Mouse (Mus musculus) heart, adult 2 months (tissue): ENCODE results near the gene Lect2. TPM values are rescaled to one million over a fixed set of nuclear protein-coding genes. Genes with fewer than 3 reads are reported as not detected.

Source experiments
- DNase-seq, 2 experiments: peaks; one replicate each; pipeline ENCODE4 v3.0.0; 2021
- H3K27ac ChIP-seq: fragments of 200-600 bp; 2 replicates; pipeline ENCODE4 v1.8.1; 2022
- H3K27me3 ChIP-seq: fragments of 200-500 bp; 2 replicates; pipeline ENCODE4 v1.6.1; 2012; ENCODE audit warnings: mild to moderate bottlenecking, low read length, inconsistent platforms, mixed read lengths; ENCODE audit not compliant: control insufficient read depth, insufficient read depth
- H3K36me3 ChIP-seq: fragments of 200-500 bp; 2 replicates; pipeline ENCODE4 v1.6.1; 2012; ENCODE audit warnings: low read length, inconsistent platforms; ENCODE audit not compliant: control insufficient read depth, insufficient read depth
- H3K4me1 ChIP-seq: fragments of 200-500 bp; 2 replicates; pipeline ENCODE4 v1.6.1; 2011; ENCODE audit warnings: low read length; ENCODE audit not compliant: control insufficient read depth, insufficient read depth
- H3K4me3 ChIP-seq: fragments of 200-600 bp; 2 replicates; pipeline ENCODE4 v1.8.1; 2022
- H3K79me2 ChIP-seq: fragments of 200-500 bp; replicated peaks from 2 replicates; pipeline ENCODE4 v1.6.1; 2012; ENCODE audit warnings: mild to moderate bottlenecking, inconsistent platforms, low read length, moderate library complexity, mixed read lengths; ENCODE audit not compliant: control insufficient read depth, insufficient read depth
- H3K9ac ChIP-seq: fragments of 200-500 bp; 2 replicates; pipeline ENCODE4 v1.6.1; 2012; ENCODE audit warnings: low read depth, mild to moderate bottlenecking, control low read depth, inconsistent platforms, low read length, mixed read lengths
- CTCF ChIP-seq: fragments of 200-600 bp; IDR thresholded peaks from 2 replicates; pipeline ENCODE4 v1.8.1; 2022; ENCODE audit warnings: antibody characterized with exemption, mild to moderate bottlenecking, moderate library complexity
- EP300 ChIP-seq: fragments of 200-500 bp; IDR thresholded peaks from 2 replicates; pipeline ENCODE4 v1.6.1; 2011; ENCODE audit warnings: low read depth, low read length, control low read depth; ENCODE audit not compliant: insufficient read depth
- POLR2A ChIP-seq: fragments of 200-500 bp; IDR thresholded peaks from 2 replicates; pipeline ENCODE4 v1.6.1; 2011; ENCODE audit warnings: mild to moderate bottlenecking, low read depth, low read length, control low read depth; ENCODE audit not compliant: insufficient read depth
- WGBS: fragments of 180-500 bp; shearing (Covaris S2); methylation state at CpG from one replicate; pipeline ENCODE4 v1.1.7; 2018; 5-methylcytosine and 5-hydroxymethylcytosine counted together
- intact Hi-C: fragments of 180-260 bp; cut with DNase I; formaldehyde crosslinking; loops from one replicate; pipeline ENCODE4 v1.15.1; 2025
- polyA plus RNA-seq: library from polyadenylated mRNA; depleted of rRNA; stranded (reverse); fragments of >200 nt; gene quantifications from 2 replicates; pipeline ENCODE4 v1.2.3, GENCODE M21; 2012
- total RNA-seq, 2 experiments: library from RNA; stranded (reverse); gene quantifications; 2 replicates each; pipeline ENCODE4 v1.2.3; 2021

Lect2 gene
- total and polyA plus RNA-seq, 3 experiments = not detected

DNA sequence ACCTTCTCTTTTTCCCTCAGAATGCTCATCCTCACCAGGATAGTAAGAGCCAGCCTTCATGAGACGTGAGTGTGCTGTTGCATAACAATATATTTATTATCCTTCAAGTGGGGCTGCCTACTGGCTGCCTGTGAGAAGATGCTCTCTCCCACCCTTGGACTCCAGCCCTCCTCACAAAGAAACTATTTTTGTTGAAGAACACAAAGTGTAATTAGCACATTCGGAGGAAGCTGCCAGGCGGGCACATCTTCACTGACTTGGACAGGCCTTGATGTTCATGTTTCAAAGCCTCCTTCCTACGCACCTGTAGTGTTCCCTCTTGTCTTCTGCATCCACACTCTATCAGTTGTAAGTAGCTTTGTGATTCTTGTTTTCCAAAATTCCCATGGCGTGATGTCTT lies 32.1 kb upstream of the Lect2 start:
- Histone ChIP-seq H3K9ac (no peak overlapping the region), H3K27me3 (no peaks in the 10 kb centered on the region), H3K4me3 (no peak overlapping the region), H3K27ac (no peak overlapping the region), H3K36me3 (no peaks in the 10 kb centered on the region), H3K4me1 (peaks cover 10% of the 10 kb centered on the region), H3K79me2 (no peaks in the 10 kb centered on the region)
- DNase-seq = no peak
- WGBS = 93% methylated on average over 5 of the region's 5 CpGs
- intact Hi-C loops = no loop called here
- no peak for TF ChIP-seq EP300

DNA sequence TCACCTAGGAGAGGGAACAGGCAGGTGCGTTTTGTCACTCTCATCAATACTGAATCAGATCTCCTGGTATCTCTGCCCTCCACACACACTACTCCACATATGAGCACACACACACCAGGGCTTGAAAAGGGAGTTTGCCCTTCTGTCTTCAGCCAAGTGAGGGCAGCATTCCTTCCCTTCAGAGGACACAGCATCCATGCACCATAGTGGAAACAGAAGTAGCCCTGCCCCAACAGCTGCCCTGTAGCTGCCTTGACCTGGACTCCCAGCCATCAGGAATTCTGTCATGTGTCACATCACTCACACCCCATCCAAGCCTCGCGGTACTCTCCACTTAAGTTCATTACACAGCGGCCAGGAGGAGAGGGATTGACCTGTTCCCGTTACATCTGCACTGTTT lies 29.8 kb upstream of the Lect2 start:
- H3K27ac ChIP-seq = no peak overlapping the region
- H3K36me3 ChIP-seq = no peaks in the 10 kb centered on the region
- WGBS = 76% methylated on average over 5 of the region's 5 CpGs
- no peaks in the 10 kb centered on the region for H3K79me2 ChIP-seq
- H3K4me1 ChIP-seq = peaks cover 13% of the 10 kb centered on the region
- intact Hi-C loops = no loop called here
- TF ChIP-seq POLR2A (no peak), EP300 (no peak), CTCF (peak; percentile 42)
- H3K9ac ChIP-seq = no peak overlapping the region
- H3K4me3 ChIP-seq = no peak overlapping the region
- DNase-seq = no peak
- H3K27me3 ChIP-seq = no peaks in the 10 kb centered on the region

DNA sequence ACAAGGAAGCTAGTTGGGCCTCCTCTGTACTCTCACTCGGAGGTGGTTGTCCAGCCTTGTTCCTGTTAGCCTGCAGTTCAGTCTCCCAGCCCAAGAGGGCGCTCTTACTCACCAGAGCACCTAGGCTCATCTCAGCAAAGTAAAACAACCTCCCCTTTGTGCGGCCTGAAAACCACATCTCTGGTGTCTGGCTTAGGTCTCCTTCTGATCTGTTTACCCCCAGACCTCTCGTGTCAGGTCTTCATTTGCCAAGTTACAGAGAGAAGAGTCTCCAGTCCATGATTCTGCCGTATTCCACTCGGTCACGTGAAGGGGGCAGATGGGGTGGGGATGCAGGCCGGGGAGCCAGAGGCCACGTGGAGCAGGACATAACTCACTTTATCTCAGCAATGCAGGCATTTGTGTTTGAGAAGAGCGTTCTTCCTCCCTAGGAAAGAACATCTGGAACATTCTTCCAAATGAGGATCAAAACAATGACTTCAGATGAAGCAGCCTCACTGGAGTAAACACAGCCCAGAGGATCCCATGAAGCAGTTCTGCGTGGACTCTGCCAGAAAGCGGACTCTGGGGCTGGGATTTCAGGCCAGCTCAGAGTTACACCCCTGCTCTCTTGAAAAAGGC lies 27.5 kb upstream of the Lect2 start:
- H3K9ac ChIP-seq = no peak overlapping the region
- intact Hi-C loops = loop anchor here (1.0 to 2.0 kb wide), 2 partner anchors 37 to 65 kb away; no protein-coding TSS in a partner anchor
- peak; percentile 85 to 87 for DNase-seq
- no peaks in the 10 kb centered on the region for H3K79me2 ChIP-seq
- no peak for TF ChIP-seq EP300
- peak; percentile 93 for TF ChIP-seq CTCF
- H3K27ac ChIP-seq = peak overlapping the region; percentile 75
- H3K4me1 ChIP-seq = peaks cover 17% of the 10 kb centered on the region
- H3K36me3 ChIP-seq = no peaks in the 10 kb centered on the region
- H3K27me3 ChIP-seq = no peaks in the 10 kb centered on the region
- H3K4me3 ChIP-seq = no peak overlapping the region
- WGBS = 43% methylated on average over 12 of the region's 12 CpGs

DNA sequence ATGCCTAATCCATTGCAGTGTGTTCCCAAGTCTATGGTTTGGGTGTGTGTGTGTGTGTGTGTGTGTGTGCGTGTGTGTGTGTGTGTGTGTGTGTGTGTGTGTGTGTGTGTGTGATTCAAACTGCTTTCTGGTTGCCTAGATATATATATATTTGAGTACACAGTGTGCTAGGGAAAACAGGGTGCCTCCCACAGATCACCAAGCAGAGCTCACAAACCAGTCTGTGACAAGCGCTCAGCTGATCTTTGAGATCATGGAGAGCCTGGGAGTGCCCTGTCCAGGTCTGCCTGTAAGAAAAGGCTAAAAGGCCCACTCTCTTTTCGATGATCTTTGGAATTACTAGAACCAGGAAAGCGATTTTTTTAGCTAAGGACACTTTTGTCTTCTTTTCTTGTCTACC lies 26.8 kb upstream of the Lect2 start:
- H3K9ac ChIP-seq = no peak overlapping the region
- H3K79me2 ChIP-seq = no peaks in the 10 kb centered on the region
- intact Hi-C loops = loop anchor here (1.0 to 2.0 kb wide), 2 partner anchors 38 to 66 kb away; no protein-coding TSS in a partner anchor
- no peaks in the 10 kb centered on the region for H3K27me3 ChIP-seq
- no peak overlapping the region for H3K4me3 ChIP-seq
- 88% methylated on average over 4 of the region's 4 CpGs for WGBS
- H3K36me3 ChIP-seq = no peaks in the 10 kb centered on the region
- TF ChIP-seq CTCF (no peak), EP300 (no peak), POLR2A (no peak)
- no peak for DNase-seq
- peak overlapping the region; percentile 75 for H3K27ac ChIP-seq
- peaks cover 17% of the 10 kb centered on the region for H3K4me1 ChIP-seq

DNA sequence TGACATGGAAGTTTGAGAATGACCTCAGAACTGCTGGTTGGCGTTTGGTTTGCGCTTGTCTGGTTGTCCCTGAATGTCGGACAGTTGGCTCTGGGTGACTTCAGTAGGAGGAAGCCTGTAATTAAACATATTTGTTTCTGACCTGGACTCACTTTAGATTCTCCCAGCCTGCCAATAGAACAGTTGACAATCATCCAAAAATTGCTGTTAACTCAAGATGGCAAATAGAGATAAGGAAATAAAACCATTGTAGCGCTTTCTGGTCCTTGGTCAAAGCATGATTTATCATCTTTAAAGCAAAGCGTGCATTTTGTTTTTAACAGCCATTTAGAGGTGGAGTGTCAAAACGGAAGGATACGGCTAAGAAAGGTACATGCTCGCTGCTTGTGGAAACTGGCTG lies 23.3 kb upstream of the Lect2 start:
- H3K27me3 ChIP-seq = no peaks in the 10 kb centered on the region
- H3K4me1 ChIP-seq = peaks cover 19% of the 10 kb centered on the region
- H3K4me3 ChIP-seq = no peak overlapping the region
- DNase-seq = no peak
- no peaks in the 10 kb centered on the region for H3K79me2 ChIP-seq
- TF ChIP-seq CTCF (no peak), EP300 (no peak), POLR2A (no peak)
- intact Hi-C loops = no loop called here
- H3K27ac ChIP-seq = no peak overlapping the region
- H3K9ac ChIP-seq = no peak overlapping the region
- WGBS = 51% methylated on average over 8 of the region's 8 CpGs
- no peaks in the 10 kb centered on the region for H3K36me3 ChIP-seq

DNA sequence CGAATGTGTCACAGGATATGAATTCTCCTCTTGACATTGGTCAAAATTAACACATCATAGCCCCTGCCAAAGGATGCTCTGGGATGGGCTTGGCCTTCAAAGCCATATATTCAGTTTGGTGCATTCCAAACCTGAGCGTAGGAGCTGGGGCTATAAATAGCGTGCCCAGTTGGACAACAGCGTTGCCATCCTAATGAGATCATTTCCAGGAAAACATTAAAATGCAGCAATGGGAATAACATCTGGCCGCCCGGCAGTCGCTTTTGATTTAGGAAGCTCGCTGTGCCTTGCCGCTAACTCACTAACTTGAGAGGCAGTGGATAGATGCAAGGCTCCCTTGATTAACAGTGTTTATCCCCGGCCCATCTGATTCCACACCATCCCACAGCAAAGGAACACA lies 18.0 kb upstream of the Lect2 start:
- H3K4me1 ChIP-seq = peaks cover 5% of the 10 kb centered on the region
- peak; percentile 53; the same call in 1 of the 2 replicates for TF ChIP-seq EP300
- no peak for TF ChIP-seq POLR2A
- no peak for TF ChIP-seq CTCF
- WGBS = 24% methylated on average over 10 of the region's 10 CpGs
- H3K36me3 ChIP-seq = no peaks in the 10 kb centered on the region
- peak in 1 of 2 experiments; percentile 43 for DNase-seq
- H3K79me2 ChIP-seq = no peaks in the 10 kb centered on the region
- no peaks in the 10 kb centered on the region for H3K27me3 ChIP-seq
- intact Hi-C loops = no loop called here
- peak overlapping the region; percentile 54 for H3K27ac ChIP-seq
- H3K9ac ChIP-seq = no peak overlapping the region
- no peak overlapping the region for H3K4me3 ChIP-seq
